Mouse (Mus musculus): ENCODE data around the gene Vmn1r59.

- TF ChIP-seq CTCF (IDR thresholded peaks at IDR 0.05; ENCODE audit: low read depth) (no peak), EP300 (IDR thresholded peaks at IDR 0.05; ENCODE audit: low read depth) (no peak)
Measured at GRCm38 (mm10) chr7:5448627-5449026, 7.9 kb downstream of the Vmn1r59 start.

All from liver, embryonic 14.5 days (tissue).